Mouse (Mus musculus) kidney, postnatal 0 days (tissue): Measurements from ENCODE around the gene Cdkn1a. TPM values are rescaled to one million over a fixed set of nuclear protein-coding genes. Genes with fewer than 3 reads are reported as not detected.
"Not testable (repeated sequence)": the region's sequence is repeated elsewhere in the genome, so short reads cannot be mapped to it uniquely, and the experiment has no call there.

Experiments used
- ATAC-seq: fragments of 200-750 bp; cut with Nextera tagmentation; replicated peaks from 2 replicates; pipeline ENCODE4 v1.8.0; 2017; ENCODE audit warnings: low read depth, moderate number of reproducible peaks, moderate TSS enrichment, moderate library complexity; ENCODE audit not compliant: low FRiP score
- DNase-seq: peaks from one replicate; pipeline ENCODE4 v3.0.0-alpha.2; 2016; ENCODE audit warnings: low spot score
- H3K27ac ChIP-seq: fragments of 300-500 bp; sonication (generic); 2 replicates; pipeline ENCODE4 v1.5.1; 2014; ENCODE audit warnings: mild to moderate bottlenecking
- H3K27me3 ChIP-seq: fragments of 300-500 bp; sonication (generic); 2 replicates; pipeline ENCODE4 v1.6.1; 2014; ENCODE audit warnings: low read length, mixed read lengths; ENCODE audit not compliant: insufficient read depth
- H3K36me3 ChIP-seq: fragments of 300-500 bp; sonication (generic); 2 replicates; pipeline ENCODE4 v1.6.1; 2014; ENCODE audit warnings: low read length, mixed read lengths; ENCODE audit not compliant: insufficient read depth
- H3K4me1 ChIP-seq: fragments of 300-500 bp; sonication (generic); replicated peaks from 2 replicates; pipeline ENCODE4 v1.6.1; 2014; ENCODE audit warnings: antibody characterized with exemption, low read length, mixed read lengths; ENCODE audit not compliant: insufficient read depth
- H3K4me2 ChIP-seq: fragments of 300-500 bp; sonication (generic); 2 replicates; pipeline ENCODE4 v1.6.1; 2014; ENCODE audit warnings: mild to moderate bottlenecking, low read length, moderate library complexity, mixed read lengths
- H3K4me3 ChIP-seq: fragments of 300-500 bp; sonication (generic); replicated peaks from 2 replicates; pipeline ENCODE4 v1.5.1; 2014; ENCODE audit warnings: low read depth, low read length
- H3K9ac ChIP-seq: fragments of 300-500 bp; sonication (generic); 2 replicates; pipeline ENCODE4 v1.6.1; 2014; ENCODE audit warnings: low read depth, low read length
- H3K9me3 ChIP-seq: fragments of 300-500 bp; sonication (generic); replicated peaks from 2 replicates; pipeline ENCODE4 v1.6.1; 2016; ENCODE audit warnings: low read length, inconsistent platforms, mixed read lengths
- CTCF ChIP-seq: IDR thresholded peaks from 2 replicates; pipeline ENCODE4 v1.5.1; 2016; ENCODE audit warnings: antibody characterized with exemption, low read depth, mild to moderate bottlenecking, moderate library complexity
- WGBS: fragments of 180-500 bp; shearing (Covaris S2); extraction: QIAGEN DNeasy Blood & Tissue Kit; methylation state at CpG from one replicate; pipeline ENCODE4 v1.1.7; 2014; 5-methylcytosine and 5-hydroxymethylcytosine counted together
- polyA plus RNA-seq: library from polyadenylated mRNA; unstranded; fragments of >200 nt; fragmentation: Nextera tagmentation; extraction: Ambion mirVana; gene quantifications from 2 replicates; pipeline ENCODE4 v1.2.1, GENCODE M21; 2015

Cdkn1a gene
- polyA plus RNA-seq, 1 experiment from 2014 or later, result 125 TPM

- no peak for TF ChIP-seq CTCF
- no peaks in the 10 kb centered on the region for H3K4me1 ChIP-seq
- no peak overlapping the region for H3K9ac ChIP-seq
- ATAC-seq (no peak), DNase-seq (no peak)
- 37% methylated on average over 13 of the region's 13 CpGs for WGBS
- no peaks in the 10 kb centered on the region for H3K9me3 ChIP-seq
- H3K36me3 ChIP-seq, result no peaks in the 10 kb centered on the region
- H3K27ac ChIP-seq, result no peak overlapping the region
- H3K27me3 ChIP-seq, result no peaks in the 10 kb centered on the region
- H3K4me2 ChIP-seq, result no peak overlapping the region
- no peak overlapping the region for H3K4me3 ChIP-seq
Observed at GRCm38 (mm10) chr17:29062119-29063035, 28.4 kb upstream of the Cdkn1a start.

DNA sequence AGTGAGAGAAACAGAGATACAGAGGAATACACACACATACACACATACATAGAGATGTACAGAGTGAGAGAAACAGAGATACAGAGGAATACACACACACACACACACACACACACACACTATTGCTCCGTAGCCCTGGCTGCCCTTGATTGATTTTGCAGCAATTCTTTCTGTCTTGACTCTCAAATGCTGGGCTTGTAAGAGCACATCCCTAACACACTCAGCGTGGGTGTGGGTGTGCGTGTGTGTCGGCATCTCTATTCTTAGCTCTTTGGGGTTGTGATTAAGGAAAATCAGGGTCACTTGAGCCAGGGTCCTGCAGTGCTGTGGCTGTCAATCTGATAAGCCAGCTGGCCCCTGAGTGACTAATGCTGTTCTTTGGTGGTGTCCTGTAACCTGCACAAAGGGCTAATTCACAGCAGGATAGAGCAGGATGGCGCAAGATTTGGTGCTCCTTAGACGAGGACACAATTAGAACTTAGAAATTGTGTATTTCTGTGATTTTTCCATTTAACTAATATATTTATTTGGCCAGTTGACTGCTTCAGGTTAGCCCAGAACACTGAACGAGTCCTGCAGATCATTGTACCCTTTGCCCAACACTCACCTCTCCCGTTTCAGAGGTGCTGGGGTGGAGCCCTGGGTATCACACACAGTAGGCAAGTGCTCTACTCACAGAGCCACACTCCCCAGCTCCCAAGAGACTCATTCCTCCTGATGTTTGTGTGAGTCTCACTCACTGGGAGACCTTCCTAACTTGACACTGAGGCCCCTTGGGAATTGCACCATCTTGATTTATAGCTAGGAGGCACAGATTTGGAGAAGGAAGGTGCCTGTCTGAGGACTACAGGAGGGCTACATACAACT lies 27.4 kb upstream of the Cdkn1a start:
- Histone ChIP-seq H3K9me3 (no peaks in the 10 kb centered on the region), H3K4me2 (no peak overlapping the region), H3K9ac (no peak overlapping the region), H3K4me1 (no peaks in the 10 kb centered on the region), H3K36me3 (no peaks in the 10 kb centered on the region), H3K4me3 (no peak overlapping the region), H3K27ac (no peak overlapping the region), H3K27me3 (no peaks in the 10 kb centered on the region)
- no peak for TF ChIP-seq CTCF
- ATAC-seq, result no peak
- WGBS, result 59% methylated on average over 8 of the region's 8 CpGs
- DNase-seq, result no peak

- H3K36me3 ChIP-seq, result no peaks in the 10 kb centered on the region
- H3K9ac ChIP-seq, result no peak overlapping the region
Observed at GRCm38 (mm10) chr17:29063988-29064285, 26.8 kb upstream of the Cdkn1a start.

GRCm38 (mm10) chr17:29065245-29065940 lies 25.4 kb upstream of the Cdkn1a start:
- 86% methylated on average over 21 of the region's 21 CpGs for WGBS
- peaks cover 11% of the 10 kb centered on the region; the same call in 1 of the 2 replicates for H3K4me1 ChIP-seq
- no peaks in the 10 kb centered on the region for H3K36me3 ChIP-seq
- TF ChIP-seq CTCF, result no peak
- DNase-seq, result no peak
- H3K4me2 ChIP-seq, result no peak overlapping the region
- H3K27ac ChIP-seq, result no peak overlapping the region
- no peaks in the 10 kb centered on the region for H3K27me3 ChIP-seq
- H3K9me3 ChIP-seq, result no peaks in the 10 kb centered on the region
- ATAC-seq, result no peak
- H3K9ac ChIP-seq, result no peak overlapping the region
- no peak overlapping the region for H3K4me3 ChIP-seq

More at GRCm38 (mm10) chr17:29063988-29064285, 26.8 kb upstream of the Cdkn1a start:
- no peaks in the 10 kb centered on the region for H3K9me3 ChIP-seq
- ATAC-seq (no peak), DNase-seq (no peak)
- H3K4me1 ChIP-seq, result peaks cover 5% of the 10 kb centered on the region; the same call in 1 of the 2 replicates
- WGBS, result 73% methylated on average over 2 of the region's 2 CpGs
- no peak overlapping the region for H3K4me3 ChIP-seq
- no peak for TF ChIP-seq CTCF
- no peak overlapping the region for H3K27ac ChIP-seq
- H3K27me3 ChIP-seq, result no peaks in the 10 kb centered on the region
- H3K4me2 ChIP-seq, result no peak overlapping the region

DNA sequence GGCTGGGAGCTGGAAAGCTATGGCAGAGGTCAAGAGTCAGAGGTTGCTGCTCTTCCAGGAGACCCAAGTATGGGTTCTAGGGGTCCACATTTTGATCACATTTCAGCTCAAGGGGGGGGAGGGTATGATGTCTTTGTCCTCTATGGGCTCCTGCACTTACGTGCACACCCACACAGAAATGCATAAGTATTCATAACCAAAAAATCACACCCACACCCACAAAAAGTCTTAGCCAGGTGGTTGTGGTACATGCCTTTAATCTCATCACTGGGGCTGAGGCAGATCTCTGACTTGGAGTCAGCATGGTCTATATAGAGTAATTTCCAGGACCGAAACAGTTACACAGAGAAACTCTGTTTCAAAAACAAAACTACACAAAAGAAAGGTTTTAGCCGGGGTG lies 24.8 kb upstream of the Cdkn1a start:
- DNase-seq (no peak), ATAC-seq (no peak)
- Histone ChIP-seq H3K27ac (no peak overlapping the region), H3K9me3 (no peaks in the 10 kb centered on the region), H3K4me2 (no peak overlapping the region), H3K9ac (no peak overlapping the region), H3K27me3 (no peaks in the 10 kb centered on the region), H3K36me3 (no peaks in the 10 kb centered on the region), H3K4me1 (peaks cover 11% of the 10 kb centered on the region; the same call in 1 of the 2 replicates), H3K4me3 (no peak overlapping the region)
- TF ChIP-seq CTCF, result no peak
- 93% methylated on average over 3 of the region's 3 CpGs for WGBS

GRCm38 (mm10) chr17:29067416-29067815 lies 23.4 kb upstream of the Cdkn1a start:
- H3K9me3 ChIP-seq, ATAC-seq: not testable (repeated sequence)
- WGBS, result 92% methylated on average over 3 of the region's 3 CpGs

More at GRCm38 (mm10) chr17:29067416-29067815, 23.4 kb upstream of the Cdkn1a start:
- H3K4me3 ChIP-seq, H3K27ac ChIP-seq, H3K36me3 ChIP-seq, H3K27me3 ChIP-seq, H3K9ac ChIP-seq, H3K4me2 ChIP-seq, DNase-seq: not testable (repeated sequence)
- peaks cover 13% of the 10 kb centered on the region for H3K4me1 ChIP-seq
